Mouse (Mus musculus): ENCODE data around the gene Olfr141. TPM values are rescaled to one million over a fixed set of nuclear protein-coding genes. Genes with fewer than 3 reads are reported as not detected.

Olfr141 gene
- total RNA-seq (2014; fragmentation: Nextera tagmentation): not detected in 2 replicates
- total RNA-seq (2017): 0.17 TPM in 1 of 2 replicates, not detected in the other
- not detected in 2 replicates for polyA plus RNA-seq (2012)

DNA sequence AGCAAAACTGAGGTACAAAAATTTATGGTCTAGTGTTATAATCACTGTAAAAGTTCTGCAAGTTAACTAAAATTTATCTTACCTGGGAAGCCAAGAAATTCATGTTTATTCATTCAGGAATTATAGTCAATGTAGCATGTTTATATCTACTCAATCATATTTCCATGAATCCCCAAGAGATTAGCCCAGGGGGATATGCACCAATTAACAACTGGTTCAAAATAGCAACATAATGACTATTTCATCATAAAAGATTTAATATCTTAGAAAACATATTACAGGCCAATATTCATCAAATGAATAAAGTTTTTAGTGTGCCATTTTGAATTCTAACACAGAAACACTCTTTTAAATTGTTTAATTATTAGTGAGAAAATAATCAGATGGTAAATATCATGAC is at the start of gene Olfr141:
Gene Olfr141, minus strand, starts transcription at position 101 of the 400 bp plus-strand sequence.
- Histone ChIP-seq H3K4me3 (ENCODE audit: low read depth, low read length) (no peak within 1 kb of the TSS), H3K27me3 (ENCODE audit: insufficient read depth, low read length) (no peaks in the 10 kb centered on the region), H3K9me3 (replicated peaks) (no peaks in the 10 kb centered on the region), H3K36me3 (replicated peaks) (no peaks in the 10 kb centered on the region), H3K4me1 (ENCODE audit: insufficient read depth, low read depth, low read length) (no peaks in the 10 kb centered on the region)
- no peak for ATAC-seq (ENCODE audit: extremely low read depth, insufficient number of reproducible peaks, low FRiP score, poor library complexity, severe bottlenecking)
- no peak for TF ChIP-seq POLR2AphosphoS5 (IDR thresholded peaks at IDR 0.05; ENCODE audit: insufficient replicate concordance, low read depth, low read length)
- no peak for TF ChIP-seq GATA2 (IDR thresholded peaks at IDR 0.05; ENCODE audit: borderline replicate concordance, low read depth, low read length)
- no peak for TF ChIP-seq TAL1 (conservative IDR thresholded peaks at IDR 0.05; ENCODE audit: low read depth, low read length)
- no peak for DNase-seq (ENCODE audit: low spot score)

DNA sequence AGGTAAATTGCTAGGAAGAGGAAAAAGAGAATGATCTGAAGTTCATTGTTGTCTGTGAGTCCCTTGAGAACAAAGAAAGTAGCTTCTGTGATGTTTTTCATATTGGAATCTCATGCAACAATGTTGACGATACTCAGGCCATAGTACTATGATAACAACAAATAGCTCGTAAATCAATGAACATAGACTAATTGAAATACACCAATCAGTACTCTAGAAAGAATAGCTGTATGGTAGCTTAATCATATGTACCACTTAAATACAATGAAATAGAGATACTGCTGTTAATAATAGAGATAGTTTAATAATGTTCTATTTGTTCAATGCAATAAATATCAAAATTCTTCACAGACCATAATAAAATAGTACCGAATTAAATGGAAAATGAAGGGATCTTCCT is 41.8 kb upstream of the Olfr141 start, which contains the start of gene Olfr1095:
Gene Olfr1095, minus strand, starts transcription at position 101 of the 400 bp plus-strand sequence.
- TF ChIP-seq GATA2 (IDR thresholded peaks at IDR 0.05; ENCODE audit: borderline replicate concordance, low read depth, low read length): no peak
- TF ChIP-seq TAL1 (conservative IDR thresholded peaks at IDR 0.05; ENCODE audit: low read depth, low read length): no peak
- no peak for TF ChIP-seq POLR2AphosphoS5 (IDR thresholded peaks at IDR 0.05; ENCODE audit: insufficient replicate concordance, low read depth, low read length)
- TF ChIP-seq GATA1 (IDR thresholded peaks at IDR 0.05; ENCODE audit: borderline replicate concordance, low read length): no peak
- TF ChIP-seq CTCF (IDR thresholded peaks at IDR 0.05; ENCODE audit: low read depth, low read length): no peak
- no peaks in the 10 kb centered on the region for H3K36me3 ChIP-seq (replicated peaks)

DNA sequence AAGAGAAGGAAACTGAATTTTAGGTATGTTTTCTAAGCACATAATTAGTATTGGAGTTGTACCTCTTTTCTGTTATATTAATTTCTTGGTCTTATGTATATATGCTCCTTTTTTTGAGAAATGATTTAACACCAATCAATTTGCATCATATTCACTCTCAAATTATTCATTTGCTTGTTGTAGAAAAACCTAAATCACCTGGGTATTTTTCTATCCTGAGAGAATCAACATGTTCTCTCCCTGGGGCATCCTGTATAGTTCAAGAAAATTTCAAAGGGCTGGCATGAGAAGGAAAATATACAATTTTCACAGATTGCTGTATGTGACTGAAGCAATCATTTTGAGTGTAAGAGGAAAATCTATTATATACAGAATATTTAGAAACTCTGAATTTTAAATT is 14.5 kb upstream of the Olfr141 start, which contains the start of gene Olfr1094:
Gene Olfr1094, plus strand, starts transcription at position 301 of the 400 bp plus-strand sequence.
- TF ChIP-seq TAL1 (conservative IDR thresholded peaks at IDR 0.05; ENCODE audit: low read depth, low read length): no peak
- no peak for TF ChIP-seq GATA1 (IDR thresholded peaks at IDR 0.05; ENCODE audit: borderline replicate concordance, low read length)
- no peak for TF ChIP-seq POLR2AphosphoS5 (IDR thresholded peaks at IDR 0.05; ENCODE audit: insufficient replicate concordance, low read depth, low read length)
- ATAC-seq (ENCODE audit: extremely low read depth, insufficient number of reproducible peaks, low FRiP score, poor library complexity, severe bottlenecking) (no peak), DNase-seq (ENCODE audit: low spot score) (no peak)
- Histone ChIP-seq H3K27me3 (ENCODE audit: insufficient read depth, low read length) (no peaks in the 10 kb centered on the region), H3K9me3 (replicated peaks) (no peaks in the 10 kb centered on the region), H3K4me3 (ENCODE audit: low read depth, low read length) (no peak within 1 kb of the TSS), H3K4me1 (ENCODE audit: insufficient read depth, low read depth, low read length) (no peaks in the 10 kb centered on the region), H3K36me3 (replicated peaks) (no peaks in the 10 kb centered on the region)

More for the DNA sequence above, 41.8 kb upstream of the Olfr141 start, which contains the start of gene Olfr1095:
- ATAC-seq (ENCODE audit: extremely low read depth, insufficient number of reproducible peaks, low FRiP score, poor library complexity, severe bottlenecking) (no peak), DNase-seq (ENCODE audit: low spot score) (no peak)
- H3K9me3 ChIP-seq (replicated peaks): no peaks in the 10 kb centered on the region
- no peaks in the 10 kb centered on the region for H3K4me1 ChIP-seq (ENCODE audit: insufficient read depth, low read depth, low read length)
- H3K4me3 ChIP-seq (ENCODE audit: low read depth, low read length): no peak within 1 kb of the TSS
- no peaks in the 10 kb centered on the region for H3K27me3 ChIP-seq (ENCODE audit: insufficient read depth, low read length)

DNA sequence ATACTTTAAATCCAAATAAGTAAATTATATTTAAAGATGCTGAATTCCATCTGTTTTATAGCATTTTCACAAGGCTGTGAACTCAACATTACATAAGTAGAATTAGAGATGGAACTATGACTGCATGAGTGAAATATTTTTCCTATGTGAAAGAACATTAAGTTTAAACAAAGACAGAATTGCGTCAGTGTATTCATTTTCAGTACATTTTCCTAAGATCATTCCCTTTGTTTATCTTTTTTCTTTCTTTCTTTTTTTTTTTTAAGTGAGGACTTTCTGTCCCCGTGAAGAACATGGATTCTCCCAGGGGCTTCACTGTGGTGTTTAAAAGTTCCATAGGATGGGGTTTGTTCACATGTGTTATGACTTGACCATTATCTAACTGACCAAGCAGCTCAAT is 27.6 kb downstream of the Olfr141 start, which contains the start of gene Olfr1093:
Gene Olfr1093, plus strand, starts transcription at position 301 of the 400 bp plus-strand sequence.
- H3K4me3 ChIP-seq (ENCODE audit: low read depth, low read length): no peak within 1 kb of the TSS
- no peaks in the 10 kb centered on the region for H3K4me1 ChIP-seq (ENCODE audit: insufficient read depth, low read depth, low read length)
- DNase-seq (ENCODE audit: low spot score): no peak
- H3K36me3 ChIP-seq (replicated peaks): no peaks in the 10 kb centered on the region
- no peaks in the 10 kb centered on the region for H3K27me3 ChIP-seq (ENCODE audit: insufficient read depth, low read length)
- no peak for TF ChIP-seq GATA1 (IDR thresholded peaks at IDR 0.05; ENCODE audit: borderline replicate concordance, low read length)
- TF ChIP-seq TAL1 (conservative IDR thresholded peaks at IDR 0.05; ENCODE audit: low read depth, low read length): no peak
- TF ChIP-seq CTCF (IDR thresholded peaks at IDR 0.05; ENCODE audit: low read depth, low read length): no peak
- TF ChIP-seq POLR2AphosphoS5 (IDR thresholded peaks at IDR 0.05; ENCODE audit: insufficient replicate concordance, low read depth, low read length): no peak
- no peak for TF ChIP-seq GATA2 (IDR thresholded peaks at IDR 0.05; ENCODE audit: borderline replicate concordance, low read depth, low read length)
- no peak for ATAC-seq (ENCODE audit: extremely low read depth, insufficient number of reproducible peaks, low FRiP score, poor library complexity, severe bottlenecking)
- H3K9me3 ChIP-seq (replicated peaks): 0 out of 2 replicates have a peak, but pooled peaks cover 2% of the 10 kb centered on the region

DNA sequence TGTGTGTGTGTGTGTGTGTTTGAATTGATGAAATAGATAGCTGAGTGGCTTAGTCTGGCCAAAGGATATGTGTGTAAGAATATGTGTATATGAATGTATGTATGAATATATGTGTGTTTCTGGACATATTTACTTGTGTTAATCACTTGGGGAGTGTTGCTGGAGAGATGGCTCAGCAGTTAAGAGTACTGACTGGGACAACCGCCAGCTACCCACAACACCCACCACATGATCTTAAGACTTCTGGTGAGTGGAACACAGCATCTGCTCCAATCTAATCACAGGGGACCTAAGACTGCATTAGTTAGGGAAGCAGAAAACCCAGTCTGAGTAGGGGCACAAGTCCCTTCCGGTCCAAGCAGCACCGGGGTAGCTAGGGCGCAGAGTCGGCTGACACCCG is 48.8 kb downstream of the Olfr141 start:
- H3K4me3 ChIP-seq (ENCODE audit: low read depth, low read length): no peak overlapping the region
- ATAC-seq (ENCODE audit: extremely low read depth, insufficient number of reproducible peaks, low FRiP score, poor library complexity, severe bottlenecking): no peak
- TF ChIP-seq GATA2 (IDR thresholded peaks at IDR 0.05; ENCODE audit: borderline replicate concordance, low read depth, low read length) (no peak), POLR2AphosphoS5 (IDR thresholded peaks at IDR 0.05; ENCODE audit: insufficient replicate concordance, low read depth, low read length) (no peak), CTCF (IDR thresholded peaks at IDR 0.05; ENCODE audit: low read depth, low read length) (no peak), TAL1 (conservative IDR thresholded peaks at IDR 0.05; ENCODE audit: low read depth, low read length) (no peak), GATA1 (IDR thresholded peaks at IDR 0.05; ENCODE audit: borderline replicate concordance, low read length) (no peak)
- DNase-seq (ENCODE audit: low spot score): no peak
- H3K36me3 ChIP-seq (replicated peaks): no peaks in the 10 kb centered on the region
- H3K9me3 ChIP-seq (replicated peaks): peaks cover 5% of the 10 kb centered on the region; the same call in 1 of the 2 replicates
- H3K4me1 ChIP-seq (ENCODE audit: insufficient read depth, low read depth, low read length): no peaks in the 10 kb centered on the region
- H3K27me3 ChIP-seq (ENCODE audit: insufficient read depth, low read length): no peaks in the 10 kb centered on the region

DNA sequence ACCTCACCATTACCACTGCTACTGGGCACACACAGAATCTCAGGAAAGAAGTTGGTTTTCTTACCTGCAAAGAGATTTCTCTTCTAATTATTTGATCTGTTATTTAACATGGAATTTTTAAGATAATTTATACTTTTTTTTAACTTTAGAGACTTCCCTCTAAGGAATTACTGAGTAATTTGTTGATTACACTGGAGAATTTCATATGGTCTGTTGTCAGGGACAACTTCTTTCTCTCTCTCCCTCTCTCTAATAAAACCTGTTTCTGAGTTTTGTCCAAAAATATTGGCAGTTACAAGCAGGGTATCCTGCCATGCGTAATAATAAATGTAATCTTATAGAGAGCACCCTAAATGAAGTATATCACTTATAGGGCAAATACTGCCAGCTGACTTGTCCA is 50.9 kb downstream of the Olfr141 start, which contains the start of gene Olfr1090:
Gene Olfr1090, minus strand, starts transcription at position 101 of the 400 bp plus-strand sequence.
- no peak for ATAC-seq (ENCODE audit: extremely low read depth, insufficient number of reproducible peaks, low FRiP score, poor library complexity, severe bottlenecking)
- no peaks in the 10 kb centered on the region for H3K4me1 ChIP-seq (ENCODE audit: insufficient read depth, low read depth, low read length)
- H3K4me3 ChIP-seq (ENCODE audit: low read depth, low read length): no peak within 1 kb of the TSS
- no peak for TF ChIP-seq POLR2AphosphoS5 (IDR thresholded peaks at IDR 0.05; ENCODE audit: insufficient replicate concordance, low read depth, low read length)
- no peak for TF ChIP-seq TAL1 (conservative IDR thresholded peaks at IDR 0.05; ENCODE audit: low read depth, low read length)
- TF ChIP-seq GATA1 (IDR thresholded peaks at IDR 0.05; ENCODE audit: borderline replicate concordance, low read length): no peak
- TF ChIP-seq CTCF (IDR thresholded peaks at IDR 0.05; ENCODE audit: low read depth, low read length): no peak
- TF ChIP-seq GATA2 (IDR thresholded peaks at IDR 0.05; ENCODE audit: borderline replicate concordance, low read depth, low read length): no peak
- no peaks in the 10 kb centered on the region for H3K27me3 ChIP-seq (ENCODE audit: insufficient read depth, low read length)
- H3K9me3 ChIP-seq (replicated peaks): peaks cover 5% of the 10 kb centered on the region; the same call in 1 of the 2 replicates
- no peaks in the 10 kb centered on the region for H3K36me3 ChIP-seq (replicated peaks)
- no peak for DNase-seq (ENCODE audit: low spot score)

Other genes with a start within 250 kb of the Olfr141 start
- not detected in 2 replicates for gene Olfr1082, start 211.1 kb downstream of the Olfr141 start, total RNA-seq (2014; fragmentation: Nextera tagmentation)
- 0.11 TPM in 1 of 2 replicates, not detected in the other for gene Olfr1082, start 211.1 kb downstream of the Olfr141 start, total RNA-seq (2017)
- not detected in 2 replicates for gene Olfr1082, start 211.1 kb downstream of the Olfr141 start, polyA plus RNA-seq (2012)
- not detected in 2 replicates for gene Olfr1084, start 170.3 kb downstream of the Olfr141 start, total RNA-seq (2014; fragmentation: Nextera tagmentation)
- 0.35 TPM in 1 of 2 replicates, not detected in the other for gene Olfr1084, start 170.3 kb downstream of the Olfr141 start, total RNA-seq (2017)
- not detected in 2 replicates for gene Olfr1084, start 170.3 kb downstream of the Olfr141 start, polyA plus RNA-seq (2012)
- gene Olfr1085, start 148.0 kb downstream of the Olfr141 start, total RNA-seq (2014; fragmentation: Nextera tagmentation): not detected in 2 replicates
- 0.11 and 0.17 TPM in 2 replicates for gene Olfr1085, start 148.0 kb downstream of the Olfr141 start, total RNA-seq (2017)
- gene Olfr1085, start 148.0 kb downstream of the Olfr141 start, polyA plus RNA-seq (2012): not detected in 2 replicates
- gene Olfr1086, start 129.9 kb downstream of the Olfr141 start, total RNA-seq (2014; fragmentation: Nextera tagmentation): not detected in 2 replicates
- gene Olfr1086, start 129.9 kb downstream of the Olfr141 start, total RNA-seq (2017): not detected in 2 replicates
- gene Olfr1086, start 129.9 kb downstream of the Olfr141 start, polyA plus RNA-seq (2012): not detected in 2 replicates
- gene Olfr1087, start 111.6 kb downstream of the Olfr141 start, total RNA-seq (2014; fragmentation: Nextera tagmentation): not detected in 2 replicates
- 0.16 TPM in 1 of 2 replicates, not detected in the other for gene Olfr1087, start 111.6 kb downstream of the Olfr141 start, total RNA-seq (2017)
- gene Olfr1087, start 111.6 kb downstream of the Olfr141 start, polyA plus RNA-seq (2012): not detected in 2 replicates
- gene Olfr1089, start 76.3 kb downstream of the Olfr141 start, total RNA-seq (2014; fragmentation: Nextera tagmentation): not detected in 2 replicates
- gene Olfr1089, start 76.3 kb downstream of the Olfr141 start, total RNA-seq (2017): not detected in 2 replicates
- not detected in 2 replicates for gene Olfr1089, start 76.3 kb downstream of the Olfr141 start, polyA plus RNA-seq (2012)
- not detected in 2 replicates for gene Olfr1090, start 51.0 kb downstream of the Olfr141 start, total RNA-seq (2014; fragmentation: Nextera tagmentation)
- 0.16 TPM in 1 of 2 replicates, not detected in the other for gene Olfr1090, start 51.0 kb downstream of the Olfr141 start, total RNA-seq (2017)
- not detected in 2 replicates for gene Olfr1090, start 51.0 kb downstream of the Olfr141 start, polyA plus RNA-seq (2012)
- gene Olfr1093, start 27.5 kb downstream of the Olfr141 start, total RNA-seq (2014; fragmentation: Nextera tagmentation): not detected in 2 replicates
- 0.33 TPM in 1 of 2 replicates, not detected in the other for gene Olfr1093, start 27.5 kb downstream of the Olfr141 start, total RNA-seq (2017)
- not detected in 2 replicates for gene Olfr1093, start 27.5 kb downstream of the Olfr141 start, polyA plus RNA-seq (2012)
- gene Olfr1094, start 14.6 kb upstream of the Olfr141 start, total RNA-seq (2014; fragmentation: Nextera tagmentation): not detected in 2 replicates
- gene Olfr1094, start 14.6 kb upstream of the Olfr141 start, total RNA-seq (2017): not detected in 2 replicates
- gene Olfr1094, start 14.6 kb upstream of the Olfr141 start, polyA plus RNA-seq (2012): not detected in 2 replicates
- gene Olfr1095, start 41.7 kb upstream of the Olfr141 start, total RNA-seq (2014; fragmentation: Nextera tagmentation): not detected in 2 replicates
- 0.17 and 0.33 TPM in 2 replicates for gene Olfr1095, start 41.7 kb upstream of the Olfr141 start, total RNA-seq (2017)
- gene Olfr1095, start 41.7 kb upstream of the Olfr141 start, polyA plus RNA-seq (2012): not detected in 2 replicates
- not detected in 2 replicates for gene Gm13723, start 64.8 kb upstream of the Olfr141 start, total RNA-seq (2014; fragmentation: Nextera tagmentation)
- under 0.01 TPM in 1 of 2 replicates, not detected in the other for gene Gm13723, start 64.8 kb upstream of the Olfr141 start, total RNA-seq (2017)
- not detected in 2 replicates for gene Gm13723, start 64.8 kb upstream of the Olfr141 start, polyA plus RNA-seq (2012)
- not detected in 2 replicates for gene Olfr1097, start 82.2 kb upstream of the Olfr141 start, total RNA-seq (2014; fragmentation: Nextera tagmentation)
- 0.05 and 0.06 TPM in 2 replicates for gene Olfr1097, start 82.2 kb upstream of the Olfr141 start, total RNA-seq (2017)
- gene Olfr1097, start 82.2 kb upstream of the Olfr141 start, polyA plus RNA-seq (2012): not detected in 2 replicates
- gene Olfr1098, start 114.5 kb upstream of the Olfr141 start, total RNA-seq (2014; fragmentation: Nextera tagmentation): not detected in 2 replicates
- 0.05 TPM in 1 of 2 replicates, not detected in the other for gene Olfr1098, start 114.5 kb upstream of the Olfr141 start, total RNA-seq (2017)
- gene Olfr1098, start 114.5 kb upstream of the Olfr141 start, polyA plus RNA-seq (2012): not detected in 2 replicates
- gene Olfr1099, start 150.7 kb upstream of the Olfr141 start, total RNA-seq (2014; fragmentation: Nextera tagmentation): not detected in 2 replicates
- 0.33 TPM in 1 of 2 replicates, not detected in the other for gene Olfr1099, start 150.7 kb upstream of the Olfr141 start, total RNA-seq (2017)
- gene Olfr1099, start 150.7 kb upstream of the Olfr141 start, polyA plus RNA-seq (2012): not detected in 2 replicates
- gene Olfr1100, start 169.9 kb upstream of the Olfr141 start, total RNA-seq (2014; fragmentation: Nextera tagmentation): not detected in 2 replicates
- 0.11 TPM in 1 of 2 replicates, not detected in the other for gene Olfr1100, start 169.9 kb upstream of the Olfr141 start, total RNA-seq (2017)
- not detected in 2 replicates for gene Olfr1100, start 169.9 kb upstream of the Olfr141 start, polyA plus RNA-seq (2012)
- not detected in 2 replicates for gene Olfr1101, start 181.2 kb upstream of the Olfr141 start, total RNA-seq (2014; fragmentation: Nextera tagmentation)
- gene Olfr1101, start 181.2 kb upstream of the Olfr141 start, total RNA-seq (2017): 0.05 and 0.06 TPM in 2 replicates
- gene Olfr1101, start 181.2 kb upstream of the Olfr141 start, polyA plus RNA-seq (2012): not detected in 2 replicates
- gene Olfr1102, start 188.4 kb upstream of the Olfr141 start, total RNA-seq (2014; fragmentation: Nextera tagmentation): not detected in 2 replicates
- gene Olfr1102, start 188.4 kb upstream of the Olfr141 start, total RNA-seq (2017): not detected in 2 replicates
- gene Olfr1102, start 188.4 kb upstream of the Olfr141 start, polyA plus RNA-seq (2012): not detected in 2 replicates
- not detected in 2 replicates for gene Olfr1104, start 217.1 kb upstream of the Olfr141 start, total RNA-seq (2014; fragmentation: Nextera tagmentation)
- 0.71 TPM in 1 of 2 replicates, not detected in the other for gene Olfr1104, start 217.1 kb upstream of the Olfr141 start, total RNA-seq (2017)
- not detected in 2 replicates for gene Olfr1104, start 217.1 kb upstream of the Olfr141 start, polyA plus RNA-seq (2012)
- gene Olfr1105, start 226.5 kb upstream of the Olfr141 start, total RNA-seq (2014; fragmentation: Nextera tagmentation): not detected in 2 replicates
- gene Olfr1105, start 226.5 kb upstream of the Olfr141 start, total RNA-seq (2017): 0.16 and 0.17 TPM in 2 replicates
- not detected in 2 replicates for gene Olfr1105, start 226.5 kb upstream of the Olfr141 start, polyA plus RNA-seq (2012)
- gene Olfr1106, start 242.3 kb upstream of the Olfr141 start, total RNA-seq (2014; fragmentation: Nextera tagmentation): not detected in 2 replicates
- gene Olfr1106, start 242.3 kb upstream of the Olfr141 start, total RNA-seq (2017): 0.05 and 0.12 TPM in 2 replicates
- not detected in 2 replicates for gene Olfr1106, start 242.3 kb upstream of the Olfr141 start, polyA plus RNA-seq (2012)

All from G1E (cell line).